Mouse (Mus musculus) erythroid progenitor cell, adult 5-6 weeks (primary cell): Measurements from ENCODE around the gene Tlk2. TPM values are rescaled to one million over a fixed set of nuclear protein-coding genes. Genes with fewer than 3 reads are reported as not detected.

ENCODE experiments used
- ATAC-seq: replicated peaks from 2 replicates; pipeline ENCODE4 v1.8.0; 2016; ENCODE audit warnings: moderate number of reproducible peaks, mild to moderate bottlenecking, moderate TSS enrichment, inconsistent platforms; ENCODE audit not compliant: poor library complexity, low FRiP score, severe bottlenecking
- total RNA-seq, 2 experiments: library from RNA; stranded (forward) in 1 of 2; stranded (reverse) in 1 of 2; fragments of 150-400 nt in 1 of 2; fragments of 186-747, 209-891 nt in 1 of 2; gene quantifications; 2 replicates each; pipeline versions ENCODE4 v1.2.3 to v1.2.4; 2015 to 2017; ENCODE audit warnings: low replicate concordance in 2 of 2

Tlk2 gene
- total RNA-seq, 2 experiments from 2014 or later: 55.3 to 67.9 TPM

- ATAC-seq: no peak
Measured at GRCm38 (mm10) chr11:105296084-105296483, 117.5 kb downstream of the Tlk2 start.

GRCm38 (mm10) chr11:105310197-105310596, 131.6 kb downstream of the Tlk2 start:
- ATAC-seq: no peak

- ATAC-seq: no peak
Measured at GRCm38 (mm10) chr11:105311291-105311975, 132.8 kb downstream of the Tlk2 start.

GRCm38 (mm10) chr11:105312311-105312942, 133.8 kb downstream of the Tlk2 start:
- no peak for ATAC-seq

- ATAC-seq: no peak
Measured at GRCm38 (mm10) chr11:105312972-105313632, 134.5 kb downstream of the Tlk2 start.

- ATAC-seq: no peak
Measured at GRCm38 (mm10) chr11:105313633-105314014, 135.0 kb downstream of the Tlk2 start.

GRCm38 (mm10) chr11:105315296-105315695, 136.7 kb downstream of the Tlk2 start:
- no peak for ATAC-seq

GRCm38 (mm10) chr11:105316121-105316520, 137.5 kb downstream of the Tlk2 start:
- no peak for ATAC-seq

GRCm38 (mm10) chr11:105317769-105318168, 139.2 kb downstream of the Tlk2 start:
- ATAC-seq: no peak

GRCm38 (mm10) chr11:105321090-105321489, 142.5 kb downstream of the Tlk2 start:
- no peak for ATAC-seq

- ATAC-seq: no peak
Measured at GRCm38 (mm10) chr11:105323530-105323929, 144.9 kb downstream of the Tlk2 start.

- no peak for ATAC-seq
Measured at GRCm38 (mm10) chr11:105327101-105327500, 148.5 kb downstream of the Tlk2 start.

- ATAC-seq: no peak
Measured at GRCm38 (mm10) chr11:105329962-105330361, 151.4 kb downstream of the Tlk2 start.

GRCm38 (mm10) chr11:105331129-105331528, 152.5 kb downstream of the Tlk2 start:
- ATAC-seq: no peak

- no peak for ATAC-seq
Measured at GRCm38 (mm10) chr11:105331732-105332131, 153.1 kb downstream of the Tlk2 start.

- no peak for ATAC-seq
Measured at GRCm38 (mm10) chr11:105332468-105332867, 153.9 kb downstream of the Tlk2 start.

Other genes starting within 250 kb of the Tlk2 start
- gene Efcab3, start 115.2 kb upstream of the Tlk2 start, total RNA-seq (2015; ENCODE audit: low replicate concordance): not detected in 2 replicates
- gene Efcab3, start 115.2 kb upstream of the Tlk2 start, total RNA-seq (2017; ENCODE audit: low replicate concordance): not detected in 2 replicates
- gene Mettl2, start 52.4 kb upstream of the Tlk2 start, total RNA-seq (2015; ENCODE audit: low replicate concordance): 2.9 TPM in 1 of 2 replicates, not detected in the other
- gene Mettl2, start 52.4 kb upstream of the Tlk2 start, total RNA-seq (2017; ENCODE audit: low replicate concordance): 1.7 and 7.1 TPM in 2 replicates
- not detected in 2 replicates for gene Gm10842, start 31.9 kb upstream of the Tlk2 start, total RNA-seq (2015; ENCODE audit: low replicate concordance)
- not detected in 2 replicates for gene Gm10842, start 31.9 kb upstream of the Tlk2 start, total RNA-seq (2017; ENCODE audit: low replicate concordance)
- gene Mrc2, start 113.8 kb downstream of the Tlk2 start, total RNA-seq (2015; ENCODE audit: low replicate concordance): not detected in 2 replicates
- not detected in 2 replicates for gene Mrc2, start 113.8 kb downstream of the Tlk2 start, total RNA-seq (2017; ENCODE audit: low replicate concordance)